Mouse (Mus musculus) kidney, adult 9 months (tissue): ENCODE measurements at regions not wholly inside any gene's neighbourhood (a gene's known extent, or its start where the extent isn't known, plus 50 kb on each side); places are given as distances from the start of the nearest gene placed in this dataset.

Experiments
- DNase-seq: peaks from one replicate; pipeline ENCODE4 v3.0.0; 2022

GRCm38 (mm10) chr14:59075845-59076745, 66.6 kb downstream of the 1700129C05Rik start:
- no peak for DNase-seq

- DNase-seq, result peak; percentile 37
These were observed 70.2 kb downstream of the 1700129C05Rik start for GRCm38 (mm10) chr14:59072323-59073039.

- no peak for DNase-seq
These were observed 72.6 kb downstream of the 1700129C05Rik start for GRCm38 (mm10) chr14:59070056-59070455.

- no peak for DNase-seq
These were observed 76.1 kb downstream of the 1700129C05Rik start for GRCm38 (mm10) chr14:59066456-59067220.

GRCm38 (mm10) chr14:59063221-59063620, 79.5 kb downstream of the 1700129C05Rik start:
- DNase-seq, result no peak

GRCm38 (mm10) chr14:59056832-59057231, 85.9 kb downstream of the 1700129C05Rik start:
- no peak for DNase-seq

- DNase-seq, result peak; percentile 53
These were observed 87.4 kb downstream of the 1700129C05Rik start for GRCm38 (mm10) chr14:59055283-59055682.

GRCm38 (mm10) chr14:59052421-59052820, 90.3 kb downstream of the 1700129C05Rik start:
- no peak for DNase-seq

- DNase-seq, result no peak
These were observed 91.2 kb downstream of the 1700129C05Rik start for GRCm38 (mm10) chr14:59051478-59051879.

- no peak for DNase-seq
These were observed 97.0 kb downstream of the 1700129C05Rik start for GRCm38 (mm10) chr14:59045687-59046086.

GRCm38 (mm10) chr14:59045235-59045634, 97.5 kb downstream of the 1700129C05Rik start:
- no peak for DNase-seq

GRCm38 (mm10) chr14:59042152-59042551, 100.5 kb downstream of the 1700129C05Rik start:
- no peak for DNase-seq

GRCm38 (mm10) chr14:59025757-59026156, 116.9 kb downstream of the 1700129C05Rik start:
- DNase-seq, result peak; percentile 90

- DNase-seq, result no peak
These were observed 133.2 kb downstream of the 1700129C05Rik start for GRCm38 (mm10) chr14:59009534-59009933.

- DNase-seq, result no peak
These were observed 143.5 kb downstream of the 1700129C05Rik start for GRCm38 (mm10) chr14:58999106-58999778.

- no peak for DNase-seq
These were observed 147.7 kb downstream of the 1700129C05Rik start for GRCm38 (mm10) chr14:58994994-58995393.

- DNase-seq, result no peak
These were observed 153.0 kb downstream of the 1700129C05Rik start for GRCm38 (mm10) chr14:58989644-58990217.

- DNase-seq, result no peak
These were observed 155.0 kb downstream of the 1700129C05Rik start for GRCm38 (mm10) chr14:58987688-58988087.

GRCm38 (mm10) chr14:58985838-58986237, 156.9 kb downstream of the 1700129C05Rik start:
- no peak for DNase-seq

- DNase-seq, result no peak
These were observed 165.9 kb downstream of the 1700129C05Rik start for GRCm38 (mm10) chr14:58976791-58977190.

GRCm38 (mm10) chr14:58969248-58969647, 173.4 kb downstream of the 1700129C05Rik start:
- DNase-seq, result no peak

- no peak for DNase-seq
These were observed 174.7 kb downstream of the 1700129C05Rik start for GRCm38 (mm10) chr14:58967975-58968374.
